Mouse (Mus musculus): ENCODE data around the gene Ghrl.
"Not testable (repeated sequence)": the region's sequence is repeated elsewhere in the genome, so short reads cannot be mapped to it uniquely, and the experiment has no call there.

The Ghrl gene

DNA sequence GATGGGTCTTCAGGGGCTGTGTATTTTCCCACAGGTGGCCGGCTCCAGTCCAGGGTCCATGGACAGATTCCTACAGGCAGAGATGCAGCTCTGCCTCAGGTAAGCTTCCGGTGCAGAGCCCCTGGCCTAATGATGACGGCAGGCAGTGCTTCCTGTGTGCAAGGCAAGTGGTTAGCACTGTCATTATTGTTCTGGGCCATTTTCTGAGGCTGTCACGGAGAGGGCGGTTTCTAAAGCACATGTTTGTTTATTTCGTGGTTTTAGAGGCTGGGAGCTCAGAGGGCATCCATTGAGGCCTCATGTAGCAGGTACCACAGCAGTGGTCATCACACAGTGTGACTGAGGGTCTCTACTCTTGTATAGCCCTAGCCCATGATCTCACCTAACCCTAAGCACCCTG, 46.7 kb downstream of the Ghrl start:
- in situ Hi-C loops (cut with MboI; ENCODE audit: unreplicated experiment in 2 of 2) = no loop called here

DNA sequence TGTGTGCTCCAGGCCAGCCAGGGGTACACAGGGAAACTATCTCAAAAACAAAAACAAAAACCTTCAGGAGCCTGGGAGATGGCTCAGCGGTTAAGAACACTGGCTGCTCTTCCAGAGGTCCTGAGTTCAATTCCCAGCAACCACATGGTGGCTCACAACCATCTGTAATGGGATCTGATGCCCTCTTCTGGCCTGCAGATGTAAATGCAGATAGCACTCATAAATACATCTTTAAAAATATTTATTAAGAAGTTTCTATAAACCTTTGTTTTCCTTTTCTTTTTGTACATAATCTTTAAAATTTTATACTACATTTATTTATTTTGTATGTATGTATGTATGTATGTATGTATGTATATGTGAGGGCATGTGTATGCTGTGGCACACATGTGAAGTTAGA, 47.7 kb downstream of the Ghrl start:
- in situ Hi-C loops (cut with MboI; ENCODE audit: unreplicated experiment in 2 of 2) = not testable (repeated sequence)

DNA sequence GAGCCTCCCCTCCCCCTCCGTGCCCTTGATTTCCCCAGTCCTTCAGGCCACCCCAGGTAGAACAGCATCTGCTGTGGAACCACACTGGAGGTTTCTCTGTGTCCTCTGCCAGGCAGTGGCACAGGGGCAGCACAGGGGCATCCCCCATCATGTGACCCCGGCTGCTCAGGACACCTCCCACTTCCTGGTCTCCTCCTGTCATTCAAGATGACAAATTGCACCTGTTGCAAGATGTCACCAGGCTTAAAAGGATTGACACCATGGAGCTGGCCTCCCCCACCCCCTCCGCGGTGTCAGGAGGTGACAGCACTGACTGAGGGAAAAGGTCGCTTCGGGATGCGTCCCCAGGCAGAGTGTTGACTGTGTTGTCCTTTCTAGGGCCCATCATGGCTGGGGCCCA, 49.9 kb downstream of the Ghrl start:
- in situ Hi-C loops (cut with MboI; ENCODE audit: unreplicated experiment in 2 of 2) = no loop called here

DNA sequence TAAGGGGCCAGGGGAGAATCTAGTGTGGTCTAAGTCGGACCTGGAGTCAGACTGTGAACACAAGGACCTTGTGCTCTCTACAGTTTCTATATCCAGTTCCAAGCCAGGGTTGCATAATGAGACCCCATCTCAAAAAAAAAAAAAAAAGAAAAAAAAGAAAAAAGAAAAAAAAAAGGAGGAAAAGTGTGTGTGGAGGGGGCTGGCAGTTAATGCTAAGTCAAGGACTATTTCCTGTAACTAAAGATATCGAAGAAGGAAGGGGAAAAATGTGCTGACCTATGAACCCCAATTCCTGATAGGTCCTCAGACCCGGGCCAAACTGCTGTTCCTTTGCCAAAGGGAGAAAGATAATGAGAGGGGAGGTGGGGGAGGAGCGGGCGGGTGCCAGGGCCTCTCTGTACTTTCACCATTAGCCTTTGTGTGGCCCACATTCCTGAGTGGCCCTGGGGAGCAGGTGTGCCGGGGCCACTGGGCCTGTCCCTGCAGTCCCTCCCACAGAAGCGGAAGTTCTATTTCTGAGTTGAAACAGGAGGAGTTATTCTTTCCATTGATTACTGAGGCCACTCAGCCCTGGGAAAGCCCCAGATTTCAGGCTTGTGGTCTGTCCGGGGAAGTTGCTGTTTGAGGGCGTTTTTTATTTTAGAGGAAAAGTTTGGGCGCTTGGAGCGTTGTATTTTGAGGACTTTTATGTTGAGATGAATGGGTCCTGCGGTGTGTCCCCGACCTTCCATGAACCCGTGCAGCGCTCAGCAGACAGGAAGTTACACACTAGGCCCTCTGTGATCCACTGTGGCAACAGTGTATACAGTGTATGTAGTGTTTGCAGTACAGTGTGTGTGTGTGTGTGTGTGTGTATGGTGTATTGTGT, 51.2 kb downstream of the Ghrl start:
- in situ Hi-C loops (cut with MboI; ENCODE audit: unreplicated experiment in 2 of 2) = no loop called here

DNA sequence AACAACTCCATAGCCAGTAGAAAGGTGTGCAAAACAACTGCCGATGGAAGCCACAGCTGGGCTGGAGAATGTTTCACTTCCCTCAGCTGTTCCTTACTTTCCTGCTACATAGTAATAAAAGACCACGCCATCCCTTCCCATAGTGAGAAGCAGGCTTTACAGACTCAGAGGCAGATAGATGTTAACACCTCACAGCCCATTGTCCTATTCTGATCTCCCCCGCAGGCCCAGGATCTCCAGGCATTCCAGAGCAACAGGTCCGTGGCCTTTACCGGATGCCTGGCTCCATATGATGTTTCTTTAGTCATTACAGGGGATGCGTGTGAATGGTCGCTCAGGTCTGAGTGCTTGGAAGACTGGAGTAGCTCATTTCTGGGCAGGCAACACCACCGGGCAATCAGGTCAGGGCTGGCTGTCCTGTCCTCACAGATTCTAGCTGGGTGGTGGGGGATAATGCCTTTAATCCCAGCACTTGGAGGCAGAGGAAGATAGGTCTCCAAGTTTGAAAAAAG, 52.0 kb downstream of the Ghrl start:
- in situ Hi-C loops (cut with MboI; ENCODE audit: unreplicated experiment in 2 of 2) = no loop called here
